Mouse (Mus musculus) layer of hippocampus, postnatal 14 days (tissue): Measurements from ENCODE around the gene Sim2. TPM values are rescaled to one million over a fixed set of nuclear protein-coding genes. Genes with fewer than 3 reads are reported as not detected.

Experiments used
- DNase-seq, 2 experiments: peaks; one replicate each; pipeline ENCODE4 v3.0.0; 2021 to 2022; ENCODE audit warnings: low spot score in 2 of 2, mixed read lengths in 1 of 2
- total RNA-seq, 2 experiments: library from RNA; stranded (reverse); gene quantifications; 2 replicates each; pipeline ENCODE4 v1.2.3; 2021

Gene Sim2
- total RNA-seq, 2 experiments from 2014 or later: 0.10 to 0.41 TPM

- DNase-seq: no peak
These were observed 9.7 kb downstream of the Sim2 start for GRCm38 (mm10) chr16:94094251-94095108.

- no peak for DNase-seq
These were observed 10.5 kb downstream of the Sim2 start for GRCm38 (mm10) chr16:94095109-94095822.

GRCm38 (mm10) chr16:94096479-94096878, 11.7 kb downstream of the Sim2 start:
- no peak for DNase-seq

GRCm38 (mm10) chr16:94097724-94098455, 13.2 kb downstream of the Sim2 start:
- DNase-seq: no peak

- no peak for DNase-seq
These were observed 28.4 kb downstream of the Sim2 start for GRCm38 (mm10) chr16:94113160-94113559.

- no peak for DNase-seq
These were observed 30.0 kb downstream of the Sim2 start for GRCm38 (mm10) chr16:94114693-94115092.

- no peak for DNase-seq
These were observed 32.6 kb downstream of the Sim2 start for GRCm38 (mm10) chr16:94117333-94117732.

GRCm38 (mm10) chr16:94118394-94118793, 33.7 kb downstream of the Sim2 start:
- no peak for DNase-seq

- no peak for DNase-seq
These were observed 37.6 kb downstream of the Sim2 start for GRCm38 (mm10) chr16:94122347-94122746.

- peak in 1 of 2 experiments; percentile 64 for DNase-seq
These were observed 38.5 kb downstream of the Sim2 start for GRCm38 (mm10) chr16:94123247-94123646.

- no peak for DNase-seq
These were observed 40.6 kb downstream of the Sim2 start for GRCm38 (mm10) chr16:94125172-94125981.

- no peak for DNase-seq
These were observed 41.5 kb downstream of the Sim2 start for GRCm38 (mm10) chr16:94126200-94126599.

GRCm38 (mm10) chr16:94128236-94128835, 43.6 kb downstream of the Sim2 start:
- DNase-seq: no peak

GRCm38 (mm10) chr16:94134218-94134617, 49.5 kb downstream of the Sim2 start:
- no peak for DNase-seq

- DNase-seq: peak in 1 of 2 experiments; percentile 44
These were observed 56.0 kb downstream of the Sim2 start for GRCm38 (mm10) chr16:94140746-94141145.

- no peak for DNase-seq
These were observed 58.6 kb downstream of the Sim2 start for GRCm38 (mm10) chr16:94143325-94143724.

GRCm38 (mm10) chr16:94148139-94148538, 63.4 kb downstream of the Sim2 start:
- peak; percentile 28 to 46 for DNase-seq

- no peak for DNase-seq
These were observed 65.7 kb downstream of the Sim2 start for GRCm38 (mm10) chr16:94150125-94151103.

GRCm38 (mm10) chr16:94155041-94155653, 70.4 kb downstream of the Sim2 start:
- peak; percentile 46 to 47 for DNase-seq
